Mouse (Mus musculus): ENCODE data around the gene Mrpl1.

Mrpl1 gene

DNA sequence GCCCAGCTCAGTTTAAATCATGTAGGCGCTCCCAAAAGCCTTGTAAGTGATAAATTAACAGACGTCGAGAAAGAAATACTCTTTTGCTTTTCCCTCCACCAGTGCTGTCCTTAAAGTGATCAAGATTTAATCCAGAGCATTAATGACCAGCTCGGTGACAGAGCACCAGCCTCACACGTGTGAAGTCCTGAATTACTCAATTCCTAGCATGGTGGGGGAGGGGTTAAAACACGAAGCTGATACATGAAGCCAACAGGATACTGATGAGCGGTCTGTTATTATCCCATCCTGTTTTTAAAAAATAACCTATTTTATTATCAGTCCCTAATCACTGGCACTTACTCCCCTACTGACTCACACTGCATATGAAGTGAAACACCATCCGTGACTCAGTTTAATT lies 102.4 kb downstream of the Mrpl1 start:
- DNase-seq: no peak

All from lung, postnatal 10 days (tissue).